Mouse (Mus musculus): ENCODE data around the gene Pcgf2. TPM values are rescaled to one million over a fixed set of nuclear protein-coding genes. Genes with fewer than 3 reads are reported as not detected.
A peak's percentile ranks its signal among the peaks of the same experiment; 100 is the strongest.
"Not testable (repeated sequence)": the region's sequence is repeated elsewhere in the genome, so short reads cannot be mapped to it uniquely, and the experiment has no call there.

The Pcgf2 gene
- not detected in 2 replicates for total RNA-seq (2017)

DNA sequence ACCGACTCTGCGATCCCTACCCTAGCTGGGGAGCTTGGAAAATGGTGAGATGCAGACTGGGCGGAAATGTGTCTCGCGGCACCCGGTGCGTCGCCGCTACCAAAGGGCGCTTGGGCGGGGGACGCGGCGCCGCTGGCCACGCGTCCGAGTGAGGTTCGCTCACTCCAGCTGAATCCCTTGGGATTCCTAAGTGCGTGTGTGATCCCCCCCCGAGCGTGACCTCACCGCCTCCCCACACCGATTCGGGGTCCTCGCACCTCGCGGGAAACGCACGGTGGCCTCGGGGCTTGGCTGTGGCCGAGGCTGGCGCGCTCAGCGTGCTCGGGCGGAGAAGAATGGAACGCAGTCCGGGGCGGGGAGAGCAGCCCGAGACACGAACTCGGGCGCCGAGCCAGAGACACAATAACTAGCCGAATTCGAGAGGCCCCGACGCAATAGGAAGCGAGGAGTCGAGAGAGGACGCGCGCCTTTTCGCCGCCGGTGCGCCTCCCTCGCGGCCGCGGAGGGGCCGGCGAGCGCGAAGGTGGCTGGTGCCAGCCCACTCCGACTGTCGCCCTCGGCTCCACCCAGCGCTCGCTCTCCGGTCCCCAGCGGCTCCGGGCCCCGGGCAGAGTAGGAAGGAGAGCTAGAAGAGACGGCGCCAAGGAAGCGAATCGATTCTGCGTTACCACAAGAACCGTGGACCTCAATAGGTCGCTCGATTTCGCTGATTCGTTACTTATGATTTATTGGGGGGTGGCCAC, at the start of gene Pcgf2:
Gene Pcgf2 (minus strand): TSS at position 495 of the 743 bp plus-strand sequence.
- no peak for ATAC-seq (ENCODE audit: extremely low read depth, insufficient number of reproducible peaks, low FRiP score, poor library complexity, severe bottlenecking)

DNA sequence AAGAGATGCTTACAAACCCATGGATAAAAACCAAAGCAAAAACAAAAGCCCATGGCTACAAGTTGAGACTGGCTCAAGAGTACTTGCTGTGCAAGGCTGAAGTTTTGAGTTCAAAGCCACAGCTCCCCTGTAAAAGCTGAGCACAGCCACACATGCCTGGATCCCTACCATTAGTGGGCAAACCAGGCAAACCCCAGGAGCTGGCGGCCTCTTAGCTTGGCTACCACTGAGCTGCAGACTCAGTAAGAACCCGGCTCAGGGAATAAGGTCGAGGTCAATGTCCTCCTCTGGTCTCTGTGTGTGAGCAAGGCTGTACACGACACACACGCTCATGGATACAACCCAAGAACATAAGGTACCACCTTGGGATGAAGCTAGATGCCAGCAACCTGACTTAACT, 48.2 kb upstream of the Pcgf2 start:
- no peak for ATAC-seq (ENCODE audit: extremely low read depth, insufficient number of reproducible peaks, low FRiP score, poor library complexity, severe bottlenecking)

DNA sequence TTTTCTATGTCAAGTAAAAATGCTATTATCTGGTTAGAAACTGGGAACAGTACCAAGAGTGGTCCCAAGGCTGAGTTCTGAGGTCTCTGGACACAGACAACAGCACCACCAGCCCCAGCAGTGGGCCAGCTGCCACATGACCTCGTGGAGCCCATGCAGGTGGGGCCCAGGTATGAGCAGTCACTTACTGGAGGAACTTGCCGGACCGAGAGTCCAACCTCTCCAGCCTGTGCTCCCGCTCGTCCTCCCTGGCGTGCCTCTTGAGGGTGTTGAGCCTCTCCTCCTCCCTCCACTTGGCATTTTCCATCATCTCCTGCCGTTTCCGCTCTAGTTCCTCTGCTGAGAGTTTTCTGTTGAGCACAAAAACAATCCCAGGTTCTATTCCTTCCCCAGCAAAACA, 47.5 kb upstream of the Pcgf2 start:
- no peak for ATAC-seq (ENCODE audit: extremely low read depth, insufficient number of reproducible peaks, low FRiP score, poor library complexity, severe bottlenecking)

DNA sequence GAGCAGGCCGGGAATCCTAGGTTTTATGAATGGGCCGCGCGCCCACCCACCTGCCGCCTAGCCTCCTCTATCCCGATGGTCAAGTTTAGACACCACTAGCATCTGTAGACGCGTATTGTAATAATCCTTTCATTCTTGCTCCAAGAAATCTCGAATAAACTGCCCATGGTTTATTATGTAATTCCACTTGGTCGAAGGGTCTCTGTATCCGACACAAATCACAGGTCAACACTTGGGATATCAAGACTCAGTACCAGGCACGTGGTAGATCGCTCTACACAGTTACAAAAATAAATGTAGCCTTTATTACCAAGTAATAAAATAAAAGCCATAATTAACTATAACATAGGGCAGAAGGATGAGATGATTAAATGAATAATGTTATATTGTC, 45.0 kb upstream of the Pcgf2 start:
- ATAC-seq (ENCODE audit: extremely low read depth, insufficient number of reproducible peaks, low FRiP score, poor library complexity, severe bottlenecking), result no peak

DNA sequence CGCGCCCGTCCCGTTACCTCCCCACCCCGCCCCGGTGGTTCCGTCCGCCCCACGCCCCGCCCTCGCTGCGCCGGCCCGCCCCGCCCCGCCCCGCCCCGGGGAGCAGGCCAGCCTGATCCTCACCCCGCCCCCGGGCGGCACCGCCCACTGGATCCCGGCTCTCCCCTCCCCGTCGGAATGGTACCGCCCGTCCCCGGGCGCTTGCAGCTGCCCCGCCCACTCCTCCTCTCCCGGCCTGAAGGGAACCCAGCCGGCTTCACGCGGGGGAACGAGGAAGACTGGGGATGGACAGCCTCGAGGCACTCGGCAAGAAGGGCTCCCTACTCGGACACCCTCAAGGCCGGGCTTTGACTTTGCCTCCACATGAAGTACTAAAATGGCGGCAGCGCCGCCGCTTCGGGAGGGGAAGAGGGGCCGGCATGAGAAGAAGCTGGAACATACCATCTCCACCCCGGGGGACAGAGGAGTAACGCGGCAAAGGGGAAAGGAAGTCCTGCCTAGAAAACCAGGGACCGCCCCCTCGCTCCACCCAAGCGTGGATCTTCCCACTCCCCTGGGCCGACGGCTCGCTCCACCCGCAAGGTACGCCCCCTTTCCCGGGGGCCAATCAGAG, 44.5 kb upstream of the Pcgf2 start:
- ATAC-seq (ENCODE audit: extremely low read depth, insufficient number of reproducible peaks, low FRiP score, poor library complexity, severe bottlenecking), result peak; percentile 81

DNA sequence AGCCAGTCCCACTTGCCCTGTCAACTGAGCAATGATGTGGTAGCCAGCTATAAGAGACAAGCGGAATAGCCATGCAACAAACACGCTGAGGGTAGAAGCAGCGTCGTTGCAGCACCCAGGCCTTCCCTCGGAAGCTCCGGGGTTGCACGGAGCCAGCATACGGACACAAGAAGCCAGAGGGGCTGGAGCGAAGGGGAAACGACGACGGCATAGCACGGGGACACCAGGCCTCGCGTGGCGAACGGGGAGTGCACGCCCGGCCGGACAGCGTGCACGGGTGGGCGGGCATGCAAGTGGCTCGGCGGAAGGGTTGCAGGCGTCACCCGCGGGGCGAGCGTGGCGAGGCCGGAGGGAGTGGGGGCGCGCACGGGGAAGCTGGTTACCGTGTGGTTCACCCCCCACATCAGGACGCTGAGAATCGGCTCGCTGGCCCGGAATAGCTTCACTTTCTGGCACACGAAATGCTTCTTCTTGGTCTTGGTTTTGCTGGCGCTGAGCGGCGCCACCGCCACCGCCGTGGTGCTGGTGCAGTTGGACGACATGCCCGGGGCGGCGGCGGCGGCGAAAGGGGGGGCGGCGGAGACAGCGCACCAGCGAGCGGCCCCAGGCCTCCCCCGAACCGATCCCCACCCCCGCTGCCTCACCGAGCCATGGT, 43.9 kb upstream of the Pcgf2 start, which contains the start of gene Pip4k2b:
Gene Pip4k2b (minus strand): TSS at position 642 of the 655 bp plus-strand sequence.
- ATAC-seq (ENCODE audit: extremely low read depth, insufficient number of reproducible peaks, low FRiP score, poor library complexity, severe bottlenecking), result no peak

DNA sequence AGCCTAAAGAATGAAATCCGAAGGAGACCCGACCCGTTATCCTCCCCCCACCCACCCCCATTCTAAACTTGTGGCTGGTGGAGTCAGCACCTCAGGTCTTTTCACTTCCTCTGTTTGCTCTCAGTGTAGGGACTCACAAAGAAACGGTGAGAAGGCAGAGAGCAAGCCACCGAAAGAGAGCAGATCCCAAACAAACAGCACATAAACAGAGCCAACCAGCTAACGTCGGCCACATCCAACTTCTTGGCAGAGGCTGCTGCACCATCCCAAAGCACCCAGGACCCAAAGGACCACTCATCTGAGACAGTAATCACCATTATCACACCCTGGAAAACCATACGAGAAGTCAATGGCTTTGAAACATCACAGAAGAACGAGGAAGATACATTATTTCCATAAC, 43.1 kb upstream of the Pcgf2 start:
- no peak for ATAC-seq (ENCODE audit: extremely low read depth, insufficient number of reproducible peaks, low FRiP score, poor library complexity, severe bottlenecking)

DNA sequence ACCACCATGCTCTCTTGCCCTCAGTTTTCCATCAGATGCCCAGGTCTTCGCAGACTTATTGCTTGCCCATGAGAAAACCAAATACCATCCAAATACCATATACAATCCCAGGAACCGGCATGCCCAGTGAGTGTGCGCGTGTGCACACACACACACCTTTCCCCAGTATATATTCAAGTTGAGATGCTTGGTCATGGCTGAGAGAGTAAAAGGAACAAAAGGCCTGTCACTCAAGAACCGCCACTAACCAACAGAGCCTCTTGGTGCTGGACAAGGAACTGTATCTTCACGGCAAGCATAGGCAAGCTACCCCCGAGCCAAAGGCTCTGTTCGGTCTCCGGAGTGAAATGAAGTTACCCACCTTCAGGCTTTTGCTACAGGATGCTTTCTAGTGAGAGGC, 42.3 kb upstream of the Pcgf2 start:
- no peak for ATAC-seq (ENCODE audit: extremely low read depth, insufficient number of reproducible peaks, low FRiP score, poor library complexity, severe bottlenecking)

DNA sequence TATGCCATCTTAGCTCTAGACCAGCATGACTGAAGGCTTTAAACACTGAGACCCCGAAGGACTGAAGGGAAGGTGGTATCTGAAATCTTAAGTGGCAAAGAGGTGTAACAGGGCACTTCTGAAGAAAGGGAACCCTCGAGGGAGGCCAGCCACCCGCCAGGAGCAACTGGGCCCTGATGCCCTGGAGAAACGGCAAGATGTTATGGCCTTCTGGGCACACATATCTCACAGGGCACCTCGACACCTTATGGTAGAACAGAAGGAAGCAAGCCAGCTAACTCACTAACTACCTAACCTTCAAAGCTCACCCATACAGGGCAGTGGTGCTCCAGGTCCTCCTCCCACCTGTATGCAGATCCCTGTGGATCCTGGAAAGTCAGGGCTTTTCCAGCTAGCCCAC, 41.9 kb upstream of the Pcgf2 start:
- ATAC-seq (ENCODE audit: extremely low read depth, insufficient number of reproducible peaks, low FRiP score, poor library complexity, severe bottlenecking), result no peak

DNA sequence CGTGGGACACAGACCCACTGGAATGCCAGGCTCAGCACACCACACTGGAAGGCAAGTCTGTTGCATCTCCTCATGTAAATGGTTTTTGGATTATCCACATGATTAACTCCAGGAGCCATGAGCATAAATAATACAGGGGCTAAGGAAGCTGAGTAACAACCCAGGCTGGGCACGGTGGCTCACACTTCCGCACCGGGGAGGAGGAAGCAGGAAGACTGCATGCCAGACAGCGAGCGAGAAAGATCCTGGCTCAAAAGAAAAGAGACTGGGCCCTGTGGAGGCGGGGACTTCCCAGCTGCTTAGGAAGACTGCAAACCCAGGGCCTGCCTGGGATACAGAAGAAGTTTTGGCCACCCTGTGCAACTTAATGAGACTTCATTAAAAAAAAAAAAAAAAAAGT, 39.9 kb upstream of the Pcgf2 start:
- no peak for ATAC-seq (ENCODE audit: extremely low read depth, insufficient number of reproducible peaks, low FRiP score, poor library complexity, severe bottlenecking)

DNA sequence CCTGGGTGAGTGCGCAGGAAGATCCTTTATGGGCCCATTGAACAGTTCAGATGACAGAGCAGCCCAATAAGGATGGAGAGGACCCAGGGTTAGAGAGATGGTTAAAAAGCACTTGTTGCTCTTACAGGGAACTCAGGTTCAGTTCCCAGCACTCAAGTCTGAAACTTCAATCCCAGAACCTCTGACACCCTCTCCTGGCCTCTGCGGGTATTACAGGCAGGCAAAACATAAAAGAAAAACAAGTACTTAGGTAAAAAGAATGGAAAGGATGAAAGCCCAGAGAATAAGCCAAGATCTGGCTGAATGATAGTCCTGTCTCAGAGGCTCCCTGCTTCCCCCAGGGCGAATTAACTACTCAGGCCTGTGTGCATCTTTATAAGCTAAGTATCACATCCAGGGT, 38.9 kb upstream of the Pcgf2 start:
- ATAC-seq (ENCODE audit: extremely low read depth, insufficient number of reproducible peaks, low FRiP score, poor library complexity, severe bottlenecking), result no peak

DNA sequence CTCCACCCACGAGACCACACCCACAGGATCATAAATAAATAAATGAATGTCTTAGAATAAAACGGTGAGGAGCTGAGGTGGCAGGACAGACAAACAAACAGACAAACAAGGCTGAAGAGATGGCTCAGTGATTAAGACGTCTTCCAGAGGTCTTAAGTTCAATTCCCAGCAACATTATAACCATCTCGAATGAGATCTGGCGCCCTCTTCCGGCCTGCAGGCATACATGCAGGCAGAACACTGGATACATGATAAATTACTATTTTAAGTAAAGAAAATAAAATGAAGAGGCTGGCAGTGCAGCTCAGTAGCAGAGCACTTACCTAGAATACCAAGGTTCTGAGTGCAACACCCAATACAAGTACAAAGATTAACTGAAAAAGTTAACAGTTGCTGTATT, 38.4 kb upstream of the Pcgf2 start:
- ATAC-seq (ENCODE audit: extremely low read depth, insufficient number of reproducible peaks, low FRiP score, poor library complexity, severe bottlenecking), result no peak

DNA sequence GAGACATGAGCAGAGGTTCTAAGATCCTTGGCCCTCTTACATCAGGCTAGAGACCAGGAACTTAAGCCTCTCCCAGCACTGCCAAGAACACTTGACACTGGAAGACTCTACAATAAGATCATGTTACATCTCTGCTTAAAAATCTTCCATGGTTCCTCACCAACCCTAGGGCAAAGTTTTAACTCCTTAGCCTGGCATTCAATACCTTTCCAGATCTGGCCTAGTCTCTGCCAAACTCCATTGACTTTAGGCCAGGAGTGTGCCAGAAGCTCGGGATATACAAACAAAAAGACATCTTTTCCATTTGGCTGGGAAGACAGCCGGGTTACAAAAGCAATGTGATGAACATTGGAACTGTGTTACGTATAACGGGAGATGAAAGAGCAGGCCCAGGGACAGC, 37.3 kb upstream of the Pcgf2 start:
- ATAC-seq (ENCODE audit: extremely low read depth, insufficient number of reproducible peaks, low FRiP score, poor library complexity, severe bottlenecking), result no peak

DNA sequence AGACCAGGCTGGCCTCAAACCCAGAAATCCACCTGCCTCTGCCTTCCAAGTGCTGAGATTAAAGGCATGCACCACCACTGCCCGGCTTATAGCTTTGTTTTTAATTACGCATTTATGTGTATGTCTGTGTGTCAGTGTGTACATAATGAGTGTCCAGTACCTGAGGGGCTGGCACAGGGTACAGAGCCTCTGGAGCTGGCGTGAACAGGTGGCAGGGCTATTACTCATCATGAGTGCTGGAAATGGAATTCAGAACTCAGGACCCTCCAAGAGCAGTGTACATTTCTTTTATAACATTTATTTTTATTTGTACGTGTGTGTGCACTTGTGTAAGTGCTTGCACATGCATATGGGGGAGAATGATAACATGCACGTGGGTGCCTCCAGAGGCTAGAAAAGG, 36.3 kb upstream of the Pcgf2 start:
- ATAC-seq (ENCODE audit: extremely low read depth, insufficient number of reproducible peaks, low FRiP score, poor library complexity, severe bottlenecking), result no peak

DNA sequence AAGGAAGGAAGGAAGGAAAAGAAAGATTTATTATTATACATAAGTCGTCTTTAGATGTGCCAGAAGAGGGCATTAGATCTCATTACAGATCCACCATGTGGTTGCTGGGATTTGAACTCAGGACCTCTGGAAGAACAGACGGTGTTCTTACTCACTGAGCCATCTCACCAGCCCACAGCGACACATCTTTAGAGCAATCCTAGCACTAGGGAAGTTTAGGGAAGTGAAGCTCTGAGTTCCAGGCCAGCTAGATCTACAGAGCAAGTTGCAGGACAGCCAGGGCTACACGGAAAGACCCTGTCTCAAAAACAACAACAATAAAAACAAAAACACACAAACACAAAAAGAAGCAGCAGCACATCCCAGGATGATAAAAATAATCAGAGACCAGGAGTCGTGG, 34.5 kb upstream of the Pcgf2 start:
- ATAC-seq (ENCODE audit: extremely low read depth, insufficient number of reproducible peaks, low FRiP score, poor library complexity, severe bottlenecking), result not testable (repeated sequence)

DNA sequence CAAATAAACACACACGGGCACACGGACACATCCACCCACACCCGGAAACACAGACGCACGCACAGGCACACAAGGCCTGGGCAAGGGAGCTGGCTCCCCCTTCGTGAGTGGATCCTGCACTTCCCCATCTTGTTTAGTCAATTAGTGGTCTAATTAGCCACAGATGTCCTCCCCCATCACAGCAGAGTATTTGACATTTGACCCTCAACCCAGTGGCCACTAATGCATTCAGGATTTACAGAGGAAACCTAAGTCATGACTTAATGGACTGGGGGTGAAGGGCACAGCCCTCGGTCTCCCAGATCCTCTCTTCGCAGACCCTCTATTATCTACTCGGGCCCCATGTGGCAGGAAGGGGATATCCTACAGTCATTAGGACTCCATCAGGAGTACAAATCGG, 33.4 kb upstream of the Pcgf2 start:
- ATAC-seq (ENCODE audit: extremely low read depth, insufficient number of reproducible peaks, low FRiP score, poor library complexity, severe bottlenecking), result no peak

DNA sequence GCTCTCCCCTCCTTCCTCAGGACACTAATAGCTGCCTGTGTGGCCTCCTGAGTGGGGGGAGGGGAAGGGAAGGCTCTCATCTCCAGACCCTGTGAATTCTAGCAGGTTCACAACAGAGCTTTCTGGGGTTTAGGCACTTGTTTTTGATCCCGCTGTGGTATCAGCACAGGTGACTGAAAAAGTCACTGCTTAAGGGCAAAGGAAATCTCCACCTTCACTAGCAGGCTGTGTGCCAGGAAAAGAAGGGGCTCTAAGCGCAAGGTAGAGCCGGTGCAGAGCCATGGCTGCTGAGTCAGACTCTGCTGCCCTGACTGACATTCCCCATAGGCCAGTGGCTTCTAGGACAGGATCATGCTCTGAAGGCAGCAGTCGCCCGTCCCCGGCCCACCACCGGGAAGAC, 28.4 kb upstream of the Pcgf2 start:
- no peak for ATAC-seq (ENCODE audit: extremely low read depth, insufficient number of reproducible peaks, low FRiP score, poor library complexity, severe bottlenecking)

DNA sequence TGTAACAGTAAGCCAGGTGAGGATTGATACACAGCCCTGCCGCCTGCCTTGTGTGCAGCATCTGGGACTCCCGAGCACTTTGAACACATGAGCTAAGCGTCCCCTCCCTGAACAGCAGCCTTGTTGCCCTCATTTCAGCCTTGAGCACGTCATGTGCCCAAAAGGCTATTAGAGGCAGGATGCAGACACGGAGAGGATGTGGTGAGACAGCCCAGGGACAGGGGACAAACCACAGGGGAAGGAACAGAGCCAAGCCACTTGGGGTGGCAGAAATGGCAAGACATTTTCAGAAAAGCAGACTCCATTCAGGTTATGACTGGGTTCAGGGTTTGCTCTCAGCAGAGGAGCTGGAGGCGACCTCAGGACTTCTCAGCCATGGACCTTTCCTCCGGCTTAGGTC, 28.0 kb upstream of the Pcgf2 start:
- ATAC-seq (ENCODE audit: extremely low read depth, insufficient number of reproducible peaks, low FRiP score, poor library complexity, severe bottlenecking), result peak; percentile 68; the same call in 1 of the 2 replicates

DNA sequence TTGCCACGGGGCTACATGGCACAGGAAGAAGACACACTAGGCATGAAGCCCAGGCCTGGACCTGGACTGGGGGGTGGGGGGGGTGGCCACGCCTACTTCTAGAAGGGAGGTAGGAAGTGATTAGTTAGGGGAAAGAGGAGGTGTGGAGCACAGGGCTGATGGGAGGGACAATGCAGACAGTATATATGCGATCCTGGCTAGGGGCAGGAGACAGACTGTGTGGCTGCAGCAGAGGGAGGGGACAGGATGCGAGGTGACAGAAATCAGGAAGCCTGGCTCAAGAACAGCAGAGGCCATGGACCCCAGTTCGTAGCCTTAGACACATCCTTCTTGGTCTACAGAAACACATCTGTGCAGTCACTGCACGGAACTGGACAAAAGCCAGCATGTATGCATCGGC, 23.4 kb upstream of the Pcgf2 start:
- ATAC-seq (ENCODE audit: extremely low read depth, insufficient number of reproducible peaks, low FRiP score, poor library complexity, severe bottlenecking), result no peak

DNA sequence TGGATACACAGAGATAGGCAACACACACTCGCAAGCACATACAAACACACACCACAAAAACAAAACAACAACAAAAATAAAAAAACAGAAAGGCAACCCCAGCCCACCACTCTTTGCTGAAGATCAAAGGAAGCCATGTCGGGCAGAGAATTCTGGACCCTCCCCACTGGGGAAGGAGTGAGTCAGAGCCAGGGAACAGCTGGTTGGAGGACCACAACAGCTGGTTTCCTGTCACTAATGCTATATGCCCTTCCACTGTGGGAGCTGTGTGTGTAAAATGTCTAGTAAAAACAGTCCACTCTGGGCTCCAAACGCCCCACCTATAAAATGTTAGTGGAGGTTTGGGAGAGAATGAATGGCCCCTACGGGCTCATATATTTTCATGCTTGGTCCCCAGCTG, 21.0 kb upstream of the Pcgf2 start:
- no peak for ATAC-seq (ENCODE audit: extremely low read depth, insufficient number of reproducible peaks, low FRiP score, poor library complexity, severe bottlenecking)
